Mouse (Mus musculus): ENCODE data around the gene Cpd.
"Not testable (repeated sequence)": the region's sequence is repeated elsewhere in the genome, so short reads cannot be mapped to it uniquely, and the experiment has no call there.

The Cpd gene

GRCm38 (mm10) chr11:76846011-76846877 lies 574 bp downstream of the Cpd start:
- peak; percentile 46 for DNase-seq (ENCODE audit: low read depth)

GRCm38 (mm10) chr11:76845275-76845980 lies 1.4 kb downstream of the Cpd start:
- DNase-seq (ENCODE audit: low read depth), result no peak

GRCm38 (mm10) chr11:76838573-76838972 lies 8.2 kb downstream of the Cpd start:
- no peak for DNase-seq (ENCODE audit: low read depth)

- no peak for DNase-seq (ENCODE audit: low read depth)
Observed at GRCm38 (mm10) chr11:76836317-76836716, 10.5 kb downstream of the Cpd start.

- DNase-seq (ENCODE audit: low read depth), result no peak
Observed at GRCm38 (mm10) chr11:76835868-76836267, 10.9 kb downstream of the Cpd start.

- no peak for DNase-seq (ENCODE audit: low read depth)
Observed at GRCm38 (mm10) chr11:76834665-76835064, 12.2 kb downstream of the Cpd start.

- no peak for DNase-seq (ENCODE audit: low read depth)
Observed at GRCm38 (mm10) chr11:76824885-76825265, 21.9 kb downstream of the Cpd start.

GRCm38 (mm10) chr11:76824238-76824884 lies 22.5 kb downstream of the Cpd start:
- DNase-seq (ENCODE audit: low read depth), result no peak

GRCm38 (mm10) chr11:76823641-76824040 lies 23.2 kb downstream of the Cpd start:
- DNase-seq (ENCODE audit: low read depth), result peak; percentile 50

GRCm38 (mm10) chr11:76821353-76821752 lies 25.5 kb downstream of the Cpd start:
- no peak for DNase-seq (ENCODE audit: low read depth)

- no peak for DNase-seq (ENCODE audit: low read depth)
Observed at GRCm38 (mm10) chr11:76817664-76818063, 29.2 kb downstream of the Cpd start.

GRCm38 (mm10) chr11:76810706-76811495 lies 35.9 kb downstream of the Cpd start:
- DNase-seq (ENCODE audit: low read depth), result peak; percentile 33

GRCm38 (mm10) chr11:76809450-76809849 lies 37.4 kb downstream of the Cpd start:
- peak; percentile 17 for DNase-seq (ENCODE audit: low read depth)

GRCm38 (mm10) chr11:76808550-76808949 lies 38.3 kb downstream of the Cpd start:
- no peak for DNase-seq (ENCODE audit: low read depth)

GRCm38 (mm10) chr11:76807007-76807679 lies 39.7 kb downstream of the Cpd start:
- DNase-seq (ENCODE audit: low read depth), result no peak

- no peak for DNase-seq (ENCODE audit: low read depth)
Observed at GRCm38 (mm10) chr11:76806026-76806425, 40.8 kb downstream of the Cpd start.

GRCm38 (mm10) chr11:76805072-76805471 lies 41.7 kb downstream of the Cpd start:
- DNase-seq (ENCODE audit: low read depth), result not testable (repeated sequence)

GRCm38 (mm10) chr11:76803266-76803665 lies 43.6 kb downstream of the Cpd start:
- DNase-seq (ENCODE audit: low read depth), result no peak

- peak; percentile 58 for DNase-seq (ENCODE audit: low read depth)
Observed at GRCm38 (mm10) chr11:76797236-76797635, 49.6 kb downstream of the Cpd start.

GRCm38 (mm10) chr11:76795326-76795725 lies 51.5 kb downstream of the Cpd start:
- DNase-seq (ENCODE audit: low read depth), result no peak

- no peak for DNase-seq (ENCODE audit: low read depth)
Observed at GRCm38 (mm10) chr11:76791331-76791730, 55.5 kb downstream of the Cpd start.
